Mouse (Mus musculus) liver, postnatal 0 days (tissue): ENCODE data around the gene Golm1.

Experiments
- CTCF ChIP-seq: sonication (generic); IDR thresholded peaks from 2 replicates; pipeline ENCODE4 v1.5.1; 2016; ENCODE audit warnings: antibody characterized with exemption, low read depth
- EP300 ChIP-seq: IDR thresholded peaks from 2 replicates; pipeline ENCODE4 v1.6.1; 2016; ENCODE audit warnings: antibody characterized with exemption, low read depth, mild to moderate bottlenecking

DNA sequence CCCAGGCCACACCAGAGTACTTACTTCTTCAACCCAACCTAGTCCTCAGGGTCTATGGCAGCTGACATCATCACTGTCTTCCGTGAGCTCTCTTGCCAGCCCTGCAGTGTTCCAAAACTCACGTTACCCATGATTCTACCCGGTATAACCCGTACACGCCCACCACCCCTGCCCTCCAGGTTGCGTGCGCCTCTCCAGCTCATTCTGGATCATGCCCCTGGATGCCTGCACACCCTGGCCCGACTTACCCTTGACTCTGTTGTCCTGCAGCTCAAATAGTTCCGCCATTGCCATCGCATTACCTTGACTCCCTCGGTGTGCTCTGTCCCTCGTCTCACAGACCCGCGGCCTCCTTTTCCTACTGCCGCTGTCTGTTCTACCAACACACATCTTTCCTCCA lies 34.6 kb upstream of the Golm1 start, which contains the start of gene Spata31d1a:
- TF ChIP-seq EP300: no peak
- TF ChIP-seq CTCF: no peak
